Mouse (Mus musculus) megakaryocyte, embryonic 14.5 days (primary cell): ENCODE results near the gene Ppt2.

ENCODE experiments used
- FLI1 ChIP-seq: IDR thresholded peaks from 2 replicates; pipeline ENCODE4 v1.6.1; 2012; ENCODE audit warnings: low read length, inconsistent platforms, mixed read lengths
- GATA1 ChIP-seq: IDR thresholded peaks from 3 replicates; pipeline ENCODE4 v1.6.1; 2012; ENCODE audit warnings: mixed read lengths, low read length, inconsistent platforms, borderline replicate concordance

DNA sequence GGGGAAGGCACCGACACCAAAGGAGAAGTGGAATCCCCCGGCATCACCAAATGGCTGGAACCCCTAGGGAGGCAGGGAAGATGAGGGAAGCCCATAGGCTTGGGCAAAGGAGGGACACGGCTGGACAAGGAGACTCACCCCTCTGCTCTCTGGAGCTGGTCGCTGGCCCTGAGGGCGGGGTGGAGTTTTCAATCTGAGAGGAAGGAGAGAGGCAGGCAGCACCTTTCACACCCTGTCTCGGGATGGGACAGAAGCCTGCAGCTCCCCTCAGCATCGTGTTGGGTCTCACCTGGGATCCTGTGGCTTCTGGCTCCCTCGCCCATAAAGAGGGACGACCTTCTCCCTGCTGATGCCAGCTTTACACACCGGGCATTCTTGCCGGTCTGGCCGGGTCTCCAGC, 26.5 kb downstream of the Ppt2 start:
- TF ChIP-seq GATA1 = no peak
- no peak for TF ChIP-seq FLI1
